Mouse (Mus musculus): Measurements from ENCODE around the gene Sh3gl2. TPM values are rescaled to one million over a fixed set of nuclear protein-coding genes. Genes with fewer than 3 reads are reported as not detected.

The Sh3gl2 gene
- total RNA-seq (2015) (not detected in 2 replicates), total RNA-seq (2017) (not detected in 2 replicates)

- ATAC-seq (ENCODE audit: poor library complexity, severe bottlenecking): no peak
Observed at GRCm38 (mm10) chr4:85205071-85205635, at the start of gene Sh3gl2. TSS of gene Sh3gl2 (plus strand) at chr4:85205126.

- no peak for ATAC-seq (ENCODE audit: poor library complexity, severe bottlenecking)
Observed at GRCm38 (mm10) chr4:85161156-85161555, 43.8 kb upstream of the Sh3gl2 start.

GRCm38 (mm10) chr4:85162468-85163312, 42.2 kb upstream of the Sh3gl2 start:
- ATAC-seq (ENCODE audit: poor library complexity, severe bottlenecking): no peak

- no peak for ATAC-seq (ENCODE audit: poor library complexity, severe bottlenecking)
Observed at GRCm38 (mm10) chr4:85163313-85163615, 41.7 kb upstream of the Sh3gl2 start.

GRCm38 (mm10) chr4:85168001-85168400, 36.9 kb upstream of the Sh3gl2 start:
- no peak for ATAC-seq (ENCODE audit: poor library complexity, severe bottlenecking)

- no peak for ATAC-seq (ENCODE audit: poor library complexity, severe bottlenecking)
Observed at GRCm38 (mm10) chr4:85175466-85175865, 29.5 kb upstream of the Sh3gl2 start.

GRCm38 (mm10) chr4:85178394-85179051, 26.4 kb upstream of the Sh3gl2 start:
- no peak for ATAC-seq (ENCODE audit: poor library complexity, severe bottlenecking)

- no peak; the same call in 1 of the 2 replicates for ATAC-seq (ENCODE audit: poor library complexity, severe bottlenecking)
Observed at GRCm38 (mm10) chr4:85186011-85186410, 18.9 kb upstream of the Sh3gl2 start.

- ATAC-seq (ENCODE audit: poor library complexity, severe bottlenecking): no peak
Observed at GRCm38 (mm10) chr4:85196201-85196600, 8.7 kb upstream of the Sh3gl2 start.

GRCm38 (mm10) chr4:85198431-85198830, 6.5 kb upstream of the Sh3gl2 start:
- no peak for ATAC-seq (ENCODE audit: poor library complexity, severe bottlenecking)

GRCm38 (mm10) chr4:85202582-85202981, 2.3 kb upstream of the Sh3gl2 start:
- ATAC-seq (ENCODE audit: poor library complexity, severe bottlenecking): no peak

- no peak for ATAC-seq (ENCODE audit: poor library complexity, severe bottlenecking)
Observed at GRCm38 (mm10) chr4:85205636-85206211, 798 bp downstream of the Sh3gl2 start.

GRCm38 (mm10) chr4:85206675-85207400, 1.9 kb downstream of the Sh3gl2 start:
- ATAC-seq (ENCODE audit: poor library complexity, severe bottlenecking): no peak

- no peak for ATAC-seq (ENCODE audit: poor library complexity, severe bottlenecking)
Observed at GRCm38 (mm10) chr4:85207515-85207914, 2.6 kb downstream of the Sh3gl2 start.

GRCm38 (mm10) chr4:85208531-85208930, 3.6 kb downstream of the Sh3gl2 start:
- ATAC-seq (ENCODE audit: poor library complexity, severe bottlenecking): no peak

GRCm38 (mm10) chr4:85210953-85211352, 6.0 kb downstream of the Sh3gl2 start:
- no peak for ATAC-seq (ENCODE audit: poor library complexity, severe bottlenecking)

GRCm38 (mm10) chr4:85217003-85217402, 12.1 kb downstream of the Sh3gl2 start:
- ATAC-seq (ENCODE audit: poor library complexity, severe bottlenecking): no peak

- ATAC-seq (ENCODE audit: poor library complexity, severe bottlenecking): no peak
Observed at GRCm38 (mm10) chr4:85222716-85223115, 17.8 kb downstream of the Sh3gl2 start.

GRCm38 (mm10) chr4:85226731-85227130, 21.8 kb downstream of the Sh3gl2 start:
- ATAC-seq (ENCODE audit: poor library complexity, severe bottlenecking): no peak

- no peak for ATAC-seq (ENCODE audit: poor library complexity, severe bottlenecking)
Observed at GRCm38 (mm10) chr4:85227664-85228588, 23.0 kb downstream of the Sh3gl2 start.

All from megakaryocyte, adult 5-6 weeks (primary cell).